Mouse (Mus musculus) layer of hippocampus, adult 8-10 months (tissue): ENCODE measurements around the gene Hmga2. TPM values are rescaled to one million over a fixed set of nuclear protein-coding genes. Genes with fewer than 3 reads are reported as not detected.

Source experiments
- DNase-seq, 2 experiments: peaks; one replicate each; pipeline ENCODE4 v3.0.0; 2022; ENCODE audit warnings: low spot score in 2 of 2
- total RNA-seq, 4 experiments: library from RNA; stranded (reverse); gene quantifications; 2 replicates each; pipeline ENCODE4 v1.2.4; 2022

Gene Hmga2
- total RNA-seq, 4 experiments from 2014 or later = 0.13 to 0.37 (median 0.18) TPM

GRCm38 (mm10) chr10:120426086-120426610, 50.1 kb downstream of the Hmga2 start:
- no peak for DNase-seq

DNA sequence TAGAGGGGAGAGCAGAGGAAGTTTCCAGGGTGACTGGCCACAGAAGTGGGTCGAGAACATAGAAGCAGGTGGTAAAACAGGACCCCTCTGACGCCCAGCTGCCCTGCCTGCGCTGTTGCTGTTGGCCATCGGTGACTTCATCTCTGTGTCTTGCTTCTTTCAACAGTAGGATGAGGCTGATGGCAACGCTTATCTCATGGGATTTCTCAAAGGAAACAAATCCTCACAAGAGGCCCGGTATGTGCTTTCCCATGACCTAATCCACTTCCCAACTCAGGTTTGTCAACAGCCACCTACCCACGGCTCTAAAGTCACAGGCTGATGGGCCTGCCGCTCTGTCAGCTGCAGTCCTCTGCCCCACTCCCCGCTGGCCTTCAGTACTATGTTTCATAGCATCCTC, 52.3 kb downstream of the Hmga2 start:
- no peak for DNase-seq

GRCm38 (mm10) chr10:120423256-120423655, 53.0 kb downstream of the Hmga2 start:
- DNase-seq = no peak

- DNase-seq = no peak
Measured at GRCm38 (mm10) chr10:120422820-120423219, 53.4 kb downstream of the Hmga2 start.

DNA sequence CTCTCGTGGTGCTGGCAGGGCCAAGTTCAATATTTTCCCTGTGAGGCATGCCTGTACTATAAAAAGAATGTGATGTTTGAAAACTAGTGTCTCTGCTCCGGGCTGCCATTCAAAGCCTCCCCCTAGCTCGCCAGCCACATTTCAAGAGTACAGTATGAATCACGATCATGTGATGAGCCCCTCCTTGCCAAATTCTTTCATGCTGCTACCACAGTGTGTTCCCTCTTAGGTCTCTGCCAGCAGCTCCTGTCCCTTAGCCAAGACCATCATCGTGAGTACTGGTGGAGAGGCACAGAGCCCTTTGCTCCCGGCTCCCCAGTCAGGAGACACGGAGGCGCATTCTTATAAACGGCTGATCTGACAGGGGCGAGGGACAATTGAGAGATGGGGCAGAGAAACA, 54.2 kb downstream of the Hmga2 start:
- peak; percentile 33 to 39 for DNase-seq

- no peak for DNase-seq
Measured at GRCm38 (mm10) chr10:120420971-120421629, 55.2 kb downstream of the Hmga2 start.

- no peak for DNase-seq
Measured at GRCm38 (mm10) chr10:120418738-120419523, 57.3 kb downstream of the Hmga2 start.

DNA sequence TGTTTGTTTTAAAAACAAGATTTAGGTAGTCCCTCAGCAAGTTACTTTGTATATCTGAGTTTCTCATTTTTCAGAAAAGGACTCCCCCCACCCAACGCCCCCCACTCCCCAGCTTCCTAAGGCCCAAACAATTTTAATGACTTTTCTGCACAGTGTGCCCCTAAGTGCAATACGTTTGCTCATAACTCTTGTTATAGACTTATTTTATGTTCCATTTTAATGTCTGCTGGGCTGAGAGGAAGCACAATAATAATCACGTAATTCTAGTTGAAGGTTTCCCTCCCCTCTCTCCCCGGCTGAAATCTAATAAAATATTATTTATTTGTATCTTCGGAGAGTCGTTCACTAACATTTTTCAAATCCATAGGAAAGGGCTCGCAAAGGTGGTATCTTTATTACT, 58.1 kb downstream of the Hmga2 start:
- DNase-seq = no peak

- DNase-seq = no peak
Measured at GRCm38 (mm10) chr10:120417488-120418118, 58.7 kb downstream of the Hmga2 start.

DNA sequence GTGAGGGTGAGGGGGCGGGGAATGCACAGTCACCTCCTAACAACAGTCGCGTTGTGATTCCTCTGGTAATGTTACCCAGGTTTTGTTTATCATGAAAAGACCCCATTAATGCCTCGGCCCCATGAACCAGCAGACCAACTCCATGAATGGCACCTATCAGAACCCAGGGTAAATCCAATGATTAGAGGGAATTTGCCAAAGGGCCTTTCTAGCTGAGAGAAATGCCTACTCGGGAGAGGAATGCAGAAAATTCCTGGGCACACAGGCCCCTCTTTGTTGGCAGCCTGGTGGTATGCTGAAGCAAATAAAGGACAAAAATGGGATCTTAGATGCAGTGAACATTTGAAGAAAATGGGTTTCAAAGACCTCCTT, 59.2 kb downstream of the Hmga2 start:
- DNase-seq = no peak

DNA sequence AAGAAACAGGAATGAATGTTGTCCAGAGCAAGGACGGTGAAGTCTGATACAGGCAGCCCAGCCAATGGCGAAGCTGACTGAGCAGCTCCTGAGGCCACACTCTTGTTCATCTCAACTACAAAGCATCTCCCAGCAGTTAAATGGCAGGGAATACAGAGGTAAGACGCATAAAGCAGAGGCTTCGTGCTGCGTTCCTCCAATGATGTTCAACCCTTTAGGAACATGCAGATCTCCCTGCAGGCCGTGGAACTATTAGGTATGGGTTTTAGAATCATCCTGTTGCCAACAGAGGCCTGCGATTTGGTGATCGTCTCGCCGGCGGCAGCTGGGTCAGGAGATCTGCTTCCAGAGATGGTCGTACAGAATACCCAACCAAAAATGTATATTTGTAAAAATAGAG, 59.6 kb downstream of the Hmga2 start:
- DNase-seq = no peak

- no peak for DNase-seq
Measured at GRCm38 (mm10) chr10:120412215-120412614, 64.1 kb downstream of the Hmga2 start.

- no peak for DNase-seq
Measured at GRCm38 (mm10) chr10:120410958-120411357, 65.3 kb downstream of the Hmga2 start.

DNA sequence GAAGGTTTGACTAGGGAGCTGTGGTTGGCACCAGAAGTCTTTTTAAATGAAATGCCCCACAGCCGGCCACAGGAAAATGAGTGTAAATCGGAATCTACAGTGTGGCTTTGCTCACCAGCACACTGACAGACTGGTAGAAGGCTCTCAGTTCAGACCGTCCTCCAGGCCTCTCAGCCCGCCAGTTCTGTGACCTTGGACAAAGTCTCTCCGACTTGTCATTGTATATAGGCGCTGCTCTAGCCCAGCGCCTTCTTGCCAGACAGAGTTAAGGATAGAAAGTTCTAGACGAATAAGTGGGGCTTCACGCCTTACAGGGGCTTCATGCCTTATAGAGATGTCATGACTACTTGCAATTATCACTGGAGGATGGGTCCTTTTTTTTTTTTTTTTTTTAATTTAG, 67.1 kb downstream of the Hmga2 start:
- DNase-seq = no peak

GRCm38 (mm10) chr10:120407230-120407629, 69.0 kb downstream of the Hmga2 start:
- DNase-seq = no peak

DNA sequence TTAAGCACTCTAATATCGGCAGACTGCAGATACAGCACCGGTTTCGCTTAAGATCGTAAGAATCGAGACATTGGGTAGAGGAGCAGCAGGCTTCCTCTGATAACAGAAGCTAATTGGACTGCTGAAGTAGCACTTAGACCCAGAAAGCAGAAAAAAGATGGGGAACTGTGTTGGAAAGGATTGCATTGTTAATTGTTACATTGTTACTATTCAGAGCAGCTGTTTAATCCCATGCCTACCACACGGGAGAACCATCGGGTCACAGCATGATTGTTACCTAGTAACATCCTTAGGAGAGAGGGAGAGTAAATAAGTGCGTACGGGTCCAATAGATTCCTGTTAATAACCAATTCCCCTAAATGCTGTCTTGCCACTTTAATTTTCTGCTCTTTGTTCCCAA, 70.2 kb downstream of the Hmga2 start:
- no peak for DNase-seq

DNA sequence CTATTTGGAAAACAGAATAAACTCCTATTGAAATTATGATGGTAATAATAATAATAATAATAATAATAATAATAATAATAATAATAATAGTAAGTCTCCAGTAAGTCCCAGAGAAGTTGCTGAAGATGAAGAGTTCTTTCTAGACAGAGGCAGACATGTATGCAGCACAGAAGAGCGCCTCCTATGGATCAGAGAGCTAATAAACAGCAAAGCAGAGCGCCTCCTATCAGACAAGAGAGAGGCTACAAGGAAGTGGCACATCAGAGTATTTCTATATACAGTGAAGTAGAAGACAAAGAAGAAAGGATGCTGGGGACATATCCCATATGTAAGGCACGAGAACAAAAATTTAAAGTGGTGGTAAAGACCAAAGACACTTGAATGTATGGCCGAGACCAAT, 70.9 kb downstream of the Hmga2 start:
- DNase-seq = no peak

GRCm38 (mm10) chr10:120402966-120403365, 73.3 kb downstream of the Hmga2 start:
- DNase-seq = no peak

- DNase-seq = no peak
Measured at GRCm38 (mm10) chr10:120401787-120402186, 74.5 kb downstream of the Hmga2 start.

DNA sequence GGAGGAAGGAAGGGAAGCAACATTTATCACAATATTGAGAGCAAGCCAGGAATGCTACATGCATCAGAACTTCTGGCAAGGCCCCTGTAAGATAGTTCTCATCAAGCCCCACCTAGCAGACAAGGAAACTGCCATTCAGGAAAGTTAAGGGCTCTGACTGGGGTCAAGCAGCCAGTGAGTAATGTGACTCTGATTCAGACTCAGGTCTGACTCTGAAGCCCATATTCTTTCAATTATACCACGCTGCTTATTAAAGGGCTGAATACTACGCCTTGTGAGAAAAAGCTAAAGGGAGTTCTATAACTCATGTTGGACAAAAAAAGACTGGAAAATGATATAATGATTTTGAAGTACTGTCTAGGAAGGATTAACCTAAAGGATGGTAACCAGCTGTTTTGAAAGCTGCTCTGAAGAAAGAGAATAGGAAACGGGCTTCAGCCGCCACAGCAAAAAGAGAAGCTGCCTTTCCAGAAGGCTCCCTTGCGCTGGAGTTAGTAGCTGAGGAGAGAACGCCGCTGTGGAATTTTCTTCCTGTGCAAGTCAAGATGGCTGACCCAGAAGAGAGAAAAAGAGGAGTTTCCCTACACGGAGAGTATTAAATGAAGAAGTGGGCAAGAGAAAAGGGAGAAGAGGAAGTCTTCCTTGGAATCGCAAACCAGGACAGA, 76.3 kb downstream of the Hmga2 start:
- DNase-seq = no peak

DNA sequence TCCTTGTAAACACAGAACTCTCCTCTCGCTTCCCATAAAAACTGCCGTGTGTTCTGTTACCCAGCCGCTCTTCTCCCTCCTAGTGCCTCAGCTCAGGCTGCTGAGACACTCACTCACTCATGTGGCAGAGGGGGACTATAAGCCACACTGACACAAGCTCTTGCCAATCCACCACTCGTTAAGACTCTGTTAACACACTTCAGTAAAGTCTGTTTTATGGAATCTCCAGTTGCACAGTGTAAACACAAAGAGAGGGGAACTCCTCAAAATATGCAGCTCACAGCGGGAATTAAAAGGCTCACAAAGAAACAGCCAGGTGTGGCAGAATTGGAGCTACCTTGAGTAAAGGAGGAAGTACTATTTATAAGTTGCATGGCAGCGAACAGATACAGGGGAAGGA, 77.5 kb downstream of the Hmga2 start:
- no peak for DNase-seq

DNA sequence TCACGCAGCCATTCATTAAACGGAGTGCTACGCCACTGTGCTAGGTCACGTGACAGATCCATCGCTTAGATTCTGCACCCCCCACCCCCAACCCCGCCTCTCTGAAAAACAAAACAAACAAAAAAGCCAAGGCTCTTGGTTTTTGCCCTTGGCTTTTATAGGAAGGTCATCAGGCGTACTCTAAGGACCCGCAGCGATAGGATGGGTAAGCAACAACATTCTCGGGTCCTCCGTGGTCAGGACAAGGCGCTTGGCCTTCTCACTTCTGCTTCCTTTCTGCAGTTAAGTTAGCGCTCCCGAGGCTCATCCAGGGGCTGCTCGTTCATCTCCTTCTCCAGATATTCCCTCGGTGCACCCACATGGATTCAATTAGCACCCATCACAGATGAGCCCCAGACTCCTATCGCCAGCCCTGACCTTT, 79.0 kb downstream of the Hmga2 start:
- no peak for DNase-seq
